Mouse (Mus musculus) embryonic fibroblast, embryonic 13.5 days (primary cell): ENCODE measurements at regions not wholly inside any gene's neighbourhood (a gene's known extent, or its start where the extent isn't known, plus 50 kb on each side); places are given as distances from the start of the nearest gene placed in this dataset.

Source experiments
- H3K27ac ChIP-seq: 2 replicates; pipeline ENCODE4 v1.5.1; 2012; ENCODE audit warnings: low read length, control low read depth, inconsistent platforms; ENCODE audit not compliant: insufficient read depth
- H3K4me1 ChIP-seq: 2 replicates; pipeline ENCODE4 v1.6.1; 2011; ENCODE audit warnings: low read length; ENCODE audit not compliant: control insufficient read depth, insufficient read depth
- H3K4me3 ChIP-seq: 2 replicates; pipeline ENCODE4 v1.5.1; 2011; ENCODE audit warnings: mild to moderate bottlenecking, control low read depth, low read length; ENCODE audit not compliant: insufficient read depth
- CTCF ChIP-seq: IDR thresholded peaks from 2 replicates; pipeline ENCODE4 v1.5.1; 2011; ENCODE audit warnings: mild to moderate bottlenecking, control low read depth, low read length, moderate library complexity, borderline replicate concordance; ENCODE audit not compliant: insufficient read depth
- POLR2A ChIP-seq: IDR thresholded peaks from 2 replicates; pipeline ENCODE4 v1.6.1; 2011; ENCODE audit warnings: low read depth, mild to moderate bottlenecking, control low read depth, low read length, moderate library complexity

- no peak for TF ChIP-seq CTCF
- TF ChIP-seq POLR2A, result no peak
Measured at GRCm38 (mm10) chr10:108072211-108072610, 89.8 kb upstream of the Ppp1r12a start.

GRCm38 (mm10) chr10:108071424-108071823, 90.6 kb upstream of the Ppp1r12a start:
- TF ChIP-seq CTCF (no peak), POLR2A (no peak)
- no peak overlapping the region for H3K4me3 ChIP-seq
- no peak overlapping the region for H3K27ac ChIP-seq

More at GRCm38 (mm10) chr10:108072211-108072610, 89.8 kb upstream of the Ppp1r12a start:
- Histone ChIP-seq H3K4me3 (no peak overlapping the region), H3K4me1 (no peaks in the 10 kb centered on the region), H3K27ac (no peak overlapping the region)

DNA sequence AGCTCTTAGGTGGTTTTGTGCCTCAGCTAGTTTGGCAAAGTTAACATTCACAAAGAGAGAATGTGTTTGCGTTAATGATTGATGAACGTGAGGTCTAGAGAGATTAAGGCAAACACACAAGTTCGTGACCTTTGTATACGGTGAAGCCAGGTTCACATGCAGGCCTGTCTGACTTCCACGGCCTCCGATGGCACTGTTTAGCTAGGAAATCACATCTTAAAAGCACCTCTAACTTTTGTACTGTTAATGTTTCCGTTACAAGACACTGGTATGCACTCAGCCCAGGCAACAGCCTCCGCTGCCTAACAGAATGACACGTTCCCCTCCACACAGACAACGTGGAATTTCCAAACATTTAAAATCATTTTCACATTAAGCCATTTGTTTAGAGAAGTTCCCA, 94.3 kb upstream of the Ppp1r12a start:
- no peak overlapping the region for H3K4me3 ChIP-seq
- H3K27ac ChIP-seq, result no peak overlapping the region
- TF ChIP-seq CTCF (no peak), POLR2A (no peak)
- H3K4me1 ChIP-seq, result no peaks in the 10 kb centered on the region

More at GRCm38 (mm10) chr10:108071424-108071823, 90.6 kb upstream of the Ppp1r12a start:
- H3K4me1 ChIP-seq, result no peaks in the 10 kb centered on the region

GRCm38 (mm10) chr10:108066241-108066640, 95.8 kb upstream of the Ppp1r12a start:
- TF ChIP-seq CTCF (no peak), POLR2A (no peak)
- H3K27ac ChIP-seq, result no peak overlapping the region
- H3K4me3 ChIP-seq, result no peak overlapping the region
- no peaks in the 10 kb centered on the region for H3K4me1 ChIP-seq

DNA sequence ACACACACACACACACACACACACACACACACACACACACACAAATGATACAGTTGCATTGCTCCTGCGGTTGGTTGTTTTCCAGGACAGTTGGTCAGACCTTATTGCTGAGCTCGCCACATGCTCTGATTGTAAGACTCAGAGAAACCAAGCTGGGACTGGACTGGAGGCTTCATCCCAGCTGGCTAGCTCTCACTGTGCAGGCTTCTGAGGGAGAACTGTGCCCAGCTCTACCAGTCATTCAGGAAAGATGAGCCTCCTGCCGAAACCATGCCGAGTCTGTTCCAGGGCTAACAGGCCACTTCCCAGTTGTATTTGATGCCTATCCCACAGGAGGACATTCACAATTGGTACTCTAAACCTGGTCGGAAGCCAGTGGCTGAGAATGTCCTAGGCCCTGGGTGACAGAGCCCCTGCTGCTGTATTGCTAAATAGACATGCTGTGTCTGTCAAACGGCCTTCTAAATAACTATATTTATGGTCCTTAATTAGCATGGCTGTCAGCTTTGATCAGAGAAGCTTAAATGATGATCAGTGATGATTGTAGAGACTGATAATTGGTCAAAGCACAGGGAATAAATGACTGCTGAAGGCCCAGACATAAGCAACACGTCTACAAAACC, 100.1 kb upstream of the Ppp1r12a start:
- no peak overlapping the region for H3K4me3 ChIP-seq
- no peaks in the 10 kb centered on the region for H3K4me1 ChIP-seq
- TF ChIP-seq CTCF (no peak), POLR2A (no peak)
- no peak overlapping the region for H3K27ac ChIP-seq

GRCm38 (mm10) chr10:108060554-108060953, 101.4 kb upstream of the Ppp1r12a start:
- Histone ChIP-seq H3K4me3 (no peak overlapping the region), H3K4me1 (no peaks in the 10 kb centered on the region), H3K27ac (no peak overlapping the region)
- no peak for TF ChIP-seq POLR2A
- TF ChIP-seq CTCF, result no peak

DNA sequence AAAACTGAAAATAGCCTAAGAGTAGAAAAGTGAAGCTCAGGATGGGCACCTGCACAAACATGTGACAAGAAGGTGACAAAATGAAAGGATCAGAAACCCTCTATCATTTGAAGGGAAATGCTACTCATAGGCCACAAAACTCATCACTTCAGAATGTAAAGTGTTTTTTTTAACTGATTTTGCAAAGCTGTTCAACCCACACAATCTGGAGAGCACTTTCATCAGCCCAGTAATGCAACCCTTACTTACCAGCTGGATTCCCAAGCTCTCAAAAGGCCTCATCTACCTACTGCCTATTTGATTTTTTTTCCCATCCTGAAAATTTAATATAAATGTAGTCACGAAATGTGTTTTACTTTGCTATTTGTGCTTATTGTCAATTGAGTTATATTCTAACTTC, 110.4 kb upstream of the Ppp1r12a start:
- TF ChIP-seq POLR2A (no peak), CTCF (no peak)
- no peak overlapping the region for H3K27ac ChIP-seq
- no peak overlapping the region for H3K4me3 ChIP-seq
- no peaks in the 10 kb centered on the region for H3K4me1 ChIP-seq

GRCm38 (mm10) chr10:108048426-108048825, 113.6 kb upstream of the Ppp1r12a start:
- TF ChIP-seq CTCF, result no peak
- no peak for TF ChIP-seq POLR2A

DNA sequence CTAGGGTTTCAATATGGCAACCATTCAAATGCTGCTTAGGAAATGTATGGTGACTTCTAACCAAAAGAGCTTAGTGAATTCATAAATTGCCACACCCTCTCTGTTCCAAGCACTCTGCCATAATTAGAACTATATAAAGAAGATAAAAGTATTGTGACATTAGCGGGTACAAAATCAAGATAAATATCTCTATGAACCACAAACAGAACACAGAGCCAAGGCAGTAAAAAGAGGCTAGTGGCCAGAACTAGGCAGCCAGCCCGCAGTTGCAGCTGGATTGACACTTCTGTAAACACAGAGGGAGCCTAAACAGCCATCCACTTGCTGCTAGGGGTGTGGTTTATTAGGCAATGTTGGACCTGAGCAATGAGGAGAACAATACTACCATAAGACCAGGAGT, 118.5 kb upstream of the Ppp1r12a start:
- no peak overlapping the region for H3K27ac ChIP-seq
- no peak overlapping the region for H3K4me3 ChIP-seq
- no peak for TF ChIP-seq CTCF
- TF ChIP-seq POLR2A, result no peak
- H3K4me1 ChIP-seq, result no peaks in the 10 kb centered on the region

More at GRCm38 (mm10) chr10:108048426-108048825, 113.6 kb upstream of the Ppp1r12a start:
- no peak overlapping the region for H3K4me3 ChIP-seq
- no peaks in the 10 kb centered on the region for H3K4me1 ChIP-seq
- H3K27ac ChIP-seq, result no peak overlapping the region

- Histone ChIP-seq H3K4me1 (no peaks in the 10 kb centered on the region), H3K27ac (no peak overlapping the region), H3K4me3 (no peak overlapping the region)
- TF ChIP-seq CTCF, result no peak
- no peak for TF ChIP-seq POLR2A
Measured at GRCm38 (mm10) chr10:108040027-108040426, 122.0 kb upstream of the Ppp1r12a start.
